In genomic region chr6:115546276-115546675, GRCm38 (mm10) we compare ENCODE assay signal across 9 mouse cellular contexts. TPM values are rescaled to one million over a fixed set of nuclear protein-coding genes. Genes with fewer than 3 reads are reported as not detected.
DNase-seq lines count a peak whose midpoint lies in the region; ATAC-seq and TF ChIP-seq lines count a peak whose summit lies in the region.
"Had no signal": no experiment of that assay in that cellular context is flagged by ENCODE, and none has a peak within 500 bp of the region (broad histone marks: within the 10 kb centered on the region; RNA-seq: fewer than 3 reads in every experiment).

No protein-coding gene starts in this region.

- no peaks in the 10 kb centered on the region for H3K4me1 ChIP-seq in heart, embryonic 11.5 days (ENCODE audit: control insufficient read depth, insufficient read depth, low read length)
- peaks cover 3% of the 10 kb centered on the region; the same call in 1 of the 2 replicates for H3K4me1 ChIP-seq in midbrain, postnatal 0 days (ENCODE audit: insufficient read depth, low read length)

- peak; percentile 73 for TF ChIP-seq CTCF in midbrain, postnatal 0 days (IDR thresholded peaks at IDR 0.05)

- H3K9ac ChIP-seq in heart, embryonic 11.5 days (ENCODE audit: low read depth, low read length) = no peak overlapping the region
- H3K9ac ChIP-seq in midbrain, postnatal 0 days (replicated peaks; ENCODE audit: low read length, poor library complexity, severe bottlenecking) = no peak overlapping the region

- peaks cover 5% of the 10 kb centered on the region for H3K36me3 ChIP-seq in heart, embryonic 11.5 days (ENCODE audit: control insufficient read depth, insufficient read depth, low read length)
- peaks cover 13% of the 10 kb centered on the region; the same call in 1 of the 2 replicates for H3K36me3 ChIP-seq in midbrain, postnatal 0 days (ENCODE audit: insufficient read depth, low read length)

- H3K27ac ChIP-seq in heart, embryonic 11.5 days (ENCODE audit: low read depth, low read length) = no peak overlapping the region
- H3K27ac ChIP-seq in midbrain, postnatal 0 days (ENCODE audit: low read depth, low read length) = no peak overlapping the region

- peak; percentile 34 to 71 for DNase-seq in heart, adult 18-20 months
- DNase-seq in right cerebral cortex, adult 18-20 months = peak; percentile 13
- DNase-seq in right cerebral cortex, postnatal 25 days = no peak
- DNase-seq in cerebellum, postnatal 25 days = peak; percentile 35 to 62
- peak; percentile 42 to 78 for DNase-seq in kidney, adult 8-10 months
- DNase-seq in midbrain, postnatal 0 days (ENCODE audit: low spot score) = peak; percentile 19
- no peak for DNase-seq in Muller cell, postnatal 12 days (ENCODE audit: inconsistent ontology term)

- no peaks in the 10 kb centered on the region for H3K9me3 ChIP-seq in heart, embryonic 11.5 days (replicated peaks; ENCODE audit: control insufficient read depth, low read length)
- no peaks in the 10 kb centered on the region for H3K9me3 ChIP-seq in midbrain, postnatal 0 days (ENCODE audit: low read length)

- H3K4me3 ChIP-seq in heart, embryonic 11.5 days (ENCODE audit: low read depth, low read length) = no peak overlapping the region
- no peak overlapping the region for H3K4me3 ChIP-seq in midbrain, postnatal 0 days (ENCODE audit: low read depth, low read length)

- ATAC-seq in heart, embryonic 11.5 days (replicated peaks; ENCODE audit: insufficient number of reproducible peaks, low FRiP score, low TSS enrichment) = no peak
- no peak for ATAC-seq in midbrain, postnatal 0 days (ENCODE audit: low FRiP score)

- H3K27me3 ChIP-seq in heart, embryonic 11.5 days (ENCODE audit: control insufficient read depth, insufficient read depth, low read length) = no peaks in the 10 kb centered on the region
- H3K27me3 ChIP-seq in midbrain, postnatal 0 days (ENCODE audit: insufficient read depth, low read length) = no peaks in the 10 kb centered on the region

- whole genome bisulfite sequencing in heart, embryonic 11.5 days (ENCODE audit: insufficient replicate concordance) = 88% methylated on average over 5 of the region's 5 CpGs
- WGBS in midbrain, postnatal 0 days = 90% methylated on average over 5 of the region's 5 CpGs

- H3K4me2 ChIP-seq in heart, embryonic 11.5 days = no peak overlapping the region
- H3K4me2 ChIP-seq in midbrain, postnatal 0 days (ENCODE audit: low read depth, low read length, poor library complexity, severe bottlenecking) = no peak overlapping the region

RNA-seq across cellular contexts. Expression of gene Tsen2, which starts 1.8 kb away (rescaled TPM):
- total RNA-seq in heart, adult 18-20 months (2021) = 1 to 10 TPM; 6.0 to 7.4 TPM
- polyA plus RNA-seq in heart, embryonic 11.5 days (2014; fragmentation: Nextera tagmentation; extraction: Ambion mirVana) = 19.4 and 19.9 TPM in 2 replicates
- total RNA-seq in midbrain, postnatal 0 days (2014; rRNA removed) = 15.0 and 22.9 TPM in 2 replicates
- 24.1 and 29.0 TPM in 2 replicates for polyA plus RNA-seq in midbrain, postnatal 0 days (2015; fragmentation: Nextera tagmentation; extraction: Ambion mirVana)

RNA-seq across cellular contexts. Expression of gene Mkrn2os, which starts 46.1 kb away (rescaled TPM):
- total RNA-seq in heart, adult 18-20 months (2021) = under 1 TPM; 0.39 to 0.40 TPM
- polyA plus RNA-seq in heart, embryonic 11.5 days (2014; fragmentation: Nextera tagmentation; extraction: Ambion mirVana) = 0.08 and 0.21 TPM in 2 replicates
- total RNA-seq in midbrain, postnatal 0 days (2014; rRNA removed) = 0.19 TPM in 1 of 2 replicates, not detected in the other
- polyA plus RNA-seq in midbrain, postnatal 0 days (2015; fragmentation: Nextera tagmentation; extraction: Ambion mirVana) = 0.28 and 0.36 TPM in 2 replicates
- total RNA-seq: hematopoietic stem cell, adult 5-6 weeks had no signal

RNA-seq across cellular contexts. Expression of gene Mkrn2, which starts 55.4 kb away (rescaled TPM):
- total RNA-seq in heart, adult 18-20 months (2021) = 10 to 100 TPM; 36.7 to 41.0 TPM
- 19.1 and 24.0 TPM in 2 replicates for polyA plus RNA-seq in heart, embryonic 11.5 days (2014; fragmentation: Nextera tagmentation; extraction: Ambion mirVana)
- 19.1 and 26.1 TPM in 2 replicates for total RNA-seq in midbrain, postnatal 0 days (2014; rRNA removed)
- 34.4 and 41.4 TPM in 2 replicates for polyA plus RNA-seq in midbrain, postnatal 0 days (2015; fragmentation: Nextera tagmentation; extraction: Ambion mirVana)

Comparison
In these comparisons a context has a peak if more than half of its experiments do, and no peak if none do; other contexts are left out.
1. DNase-seq: peak in heart, adult 18-20 months (2 of 2), right cerebral cortex, adult 18-20 months (single experiment), cerebellum, postnatal 25 days (2 of 2), kidney, adult 8-10 months (2 of 2) and midbrain, postnatal 0 days (single experiment); none in right cerebral cortex, postnatal 25 days (single experiment) and Muller cell, postnatal 12 days (single experiment).